Mouse (Mus musculus) naive thymus-derived CD4-positive, alpha-beta T cell, adult 2 months (primary cell): Measurements from ENCODE around the gene Dusp10.

ENCODE experiments used
- DNase-seq: peaks from one replicate; pipeline ENCODE4 v3.0.0-alpha.2; 2011; ENCODE audit warnings: low read depth

The Dusp10 gene

GRCm38 (mm10) chr1:184030070-184030802 is 17.1 kb downstream of the Dusp10 start:
- DNase-seq = no peak

GRCm38 (mm10) chr1:184032682-184033389 is 19.7 kb downstream of the Dusp10 start:
- peak; percentile 54 for DNase-seq

GRCm38 (mm10) chr1:184033390-184034010 is 20.4 kb downstream of the Dusp10 start:
- peak; percentile 86 for DNase-seq

- DNase-seq = peak; percentile 99
Measured at GRCm38 (mm10) chr1:184034011-184034557, 21.0 kb downstream of the Dusp10 start, which contains the start of gene 1700056E22Rik. 1700056E22Rik (minus strand) TSS chr1:184034301.

DNA sequence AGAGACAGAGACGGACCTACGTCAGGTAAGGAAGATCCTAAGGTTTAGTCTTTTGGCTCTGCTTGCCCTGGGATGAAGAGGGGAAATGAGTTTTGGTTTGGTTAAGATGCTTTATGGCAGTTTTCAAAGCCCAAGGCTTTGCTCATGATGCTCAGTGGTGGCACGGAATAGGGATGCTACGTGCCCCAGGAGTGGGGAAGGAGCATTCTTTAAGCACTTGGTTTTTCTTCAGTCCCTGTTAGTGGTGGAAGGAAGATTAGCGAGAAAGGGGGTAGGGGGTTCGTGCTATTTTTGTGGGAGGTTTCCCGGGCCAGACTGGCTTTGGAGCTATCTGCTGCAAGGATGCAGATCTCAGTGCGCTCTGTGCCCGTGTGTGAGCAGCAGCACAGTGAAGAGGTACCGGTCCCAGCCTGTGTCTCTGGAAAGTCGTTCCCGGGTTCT is 21.7 kb downstream of the Dusp10 start:
- DNase-seq = peak; percentile 76

GRCm38 (mm10) chr1:184035346-184035903 is 22.3 kb downstream of the Dusp10 start:
- DNase-seq = peak; percentile 55

DNA sequence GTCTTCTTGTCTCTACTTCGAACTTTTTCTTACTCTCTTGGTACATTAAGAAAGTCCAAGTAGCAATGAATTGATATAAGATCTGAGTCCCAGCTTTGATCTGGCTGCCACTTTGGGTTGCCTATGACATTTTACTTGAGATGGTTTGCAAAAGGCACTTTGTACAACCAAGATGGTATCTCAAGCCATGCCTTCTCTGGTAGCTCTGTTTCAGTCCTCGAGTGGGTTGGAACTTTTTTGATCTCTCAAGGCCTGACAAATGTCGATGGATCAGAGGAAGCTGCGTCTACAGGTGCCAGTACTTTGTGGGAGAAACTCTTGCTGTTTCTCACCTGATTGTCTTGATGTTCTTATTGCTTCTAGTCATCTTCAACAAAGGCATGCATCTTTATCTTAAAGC is 24.7 kb downstream of the Dusp10 start:
- DNase-seq = peak; percentile 63

GRCm38 (mm10) chr1:184039301-184039700 is 26.2 kb downstream of the Dusp10 start:
- DNase-seq = no peak

- no peak for DNase-seq
Measured at GRCm38 (mm10) chr1:184040181-184040580, 27.1 kb downstream of the Dusp10 start.

- no peak for DNase-seq
Measured at GRCm38 (mm10) chr1:184040906-184041305, 27.8 kb downstream of the Dusp10 start.

DNA sequence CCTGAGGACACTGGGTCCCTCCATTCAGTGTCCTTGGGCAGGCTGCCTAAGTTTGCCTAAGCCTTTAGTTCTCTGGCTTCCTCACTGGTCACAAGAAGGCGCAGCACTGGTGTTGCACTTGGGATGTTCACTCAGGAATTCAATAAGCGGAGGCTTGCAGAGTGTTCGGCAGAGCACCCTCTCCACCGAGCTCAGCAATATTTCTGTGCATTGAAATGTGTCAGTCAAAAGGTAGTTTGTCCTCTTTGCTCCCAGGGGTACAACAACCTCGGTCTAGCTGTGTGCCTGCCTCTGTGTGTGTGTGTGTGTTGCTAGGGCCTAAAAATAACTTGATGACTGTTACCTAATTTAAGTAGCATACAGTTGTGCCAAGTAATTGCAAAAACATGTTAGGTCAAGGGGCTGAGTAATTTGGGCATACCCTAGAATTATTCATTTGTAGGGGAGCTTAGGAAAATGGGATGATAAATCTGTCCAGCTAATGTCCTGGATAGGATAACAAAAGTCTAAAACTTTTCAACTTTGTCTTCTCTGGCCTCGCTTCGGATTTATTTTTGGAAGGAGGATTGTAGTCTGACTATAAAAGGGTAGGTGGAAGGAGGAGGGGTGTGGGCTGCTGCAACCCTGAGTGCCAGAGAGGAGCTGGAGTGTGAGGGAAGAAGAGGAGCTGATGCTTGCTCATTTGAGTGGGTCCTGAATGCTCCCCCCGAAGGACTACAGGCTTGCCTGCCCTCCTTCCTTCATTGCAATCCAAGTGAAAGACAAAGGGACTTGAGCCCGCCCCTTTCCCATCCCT is 28.9 kb downstream of the Dusp10 start:
- DNase-seq = no peak

DNA sequence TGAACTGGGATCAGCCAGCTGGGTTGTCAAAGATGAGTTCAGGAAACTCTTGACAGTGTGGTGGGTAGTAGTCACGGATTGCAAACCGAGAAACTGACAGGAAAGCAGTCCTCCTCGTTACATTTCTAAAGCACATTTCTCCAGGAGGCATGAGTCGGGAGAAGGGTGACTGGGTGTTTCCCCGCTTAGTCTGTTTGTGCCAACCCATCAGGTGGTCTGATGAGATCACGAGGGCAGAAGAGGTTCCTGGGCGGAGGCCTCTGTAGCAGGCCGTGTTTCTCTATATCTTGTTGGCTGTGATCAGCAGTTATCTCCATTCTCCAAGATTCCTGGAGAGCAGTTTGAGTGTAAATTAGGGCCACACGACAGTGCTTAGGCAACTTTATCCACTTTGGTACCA is 29.6 kb downstream of the Dusp10 start:
- DNase-seq = peak; percentile 53

DNA sequence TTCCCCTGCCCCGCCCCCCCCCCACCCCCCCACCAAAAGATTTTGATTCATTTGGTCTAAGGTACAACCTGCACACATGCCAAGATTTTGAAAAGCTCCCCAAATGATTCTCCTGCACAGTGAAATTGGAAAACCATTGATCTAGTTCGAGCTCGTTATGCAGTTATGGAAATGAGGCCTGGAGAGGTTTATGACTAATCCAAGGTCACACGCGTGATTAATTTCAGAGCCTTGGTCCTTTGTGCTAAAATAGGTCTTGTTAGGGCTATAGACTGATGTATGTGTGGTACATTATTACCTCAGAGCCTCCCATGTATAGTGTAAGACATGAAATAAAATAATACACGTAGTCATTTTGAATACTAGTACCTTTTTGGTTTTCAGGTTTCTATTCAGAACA is 30.3 kb downstream of the Dusp10 start:
- no peak for DNase-seq

- peak; percentile 32 for DNase-seq
Measured at GRCm38 (mm10) chr1:184046070-184046677, 33.1 kb downstream of the Dusp10 start.

DNA sequence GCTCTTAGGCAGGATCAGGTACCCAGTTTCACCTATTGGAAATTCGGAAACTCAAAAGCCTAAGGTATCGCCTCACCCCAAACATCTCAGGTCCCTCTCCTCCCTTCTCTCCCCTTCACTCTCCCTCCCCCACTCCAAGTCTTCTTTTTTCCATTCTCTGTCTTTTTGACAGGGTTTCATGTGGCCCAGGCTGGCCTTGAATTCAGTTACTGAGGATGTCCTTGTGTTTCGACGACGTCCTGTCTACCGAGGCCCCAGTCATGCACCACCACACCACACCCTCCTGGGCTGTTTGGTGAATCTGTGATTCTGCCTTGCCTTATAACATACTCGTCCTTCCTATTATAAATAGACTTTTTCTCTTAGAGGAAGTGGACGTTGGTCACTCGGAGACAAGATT is 34.7 kb downstream of the Dusp10 start:
- peak; percentile 52 for DNase-seq

GRCm38 (mm10) chr1:184048675-184049418 is 35.7 kb downstream of the Dusp10 start:
- DNase-seq = peak; percentile 72

DNA sequence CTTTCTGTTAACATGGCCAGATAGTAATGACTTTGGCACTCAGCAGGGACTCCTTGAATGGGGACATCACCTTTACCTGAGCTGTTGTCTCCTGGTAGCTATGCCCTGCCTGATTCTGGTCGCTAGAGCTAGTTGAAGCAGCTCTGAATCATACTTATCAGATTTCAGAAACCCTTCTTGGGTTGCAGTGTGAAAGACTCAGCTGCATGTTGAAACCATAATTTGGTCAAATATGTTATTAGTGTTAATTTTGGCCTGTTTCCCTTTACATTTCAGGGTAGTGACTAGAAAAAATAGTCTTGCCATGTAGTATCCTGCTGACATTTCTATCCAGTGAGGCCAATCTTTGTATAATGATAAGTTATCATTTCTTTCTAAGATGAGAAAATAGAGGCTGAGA is 38.2 kb downstream of the Dusp10 start:
- peak; percentile 15 for DNase-seq

GRCm38 (mm10) chr1:184051824-184052223 is 38.7 kb downstream of the Dusp10 start:
- DNase-seq = peak; percentile 15

DNA sequence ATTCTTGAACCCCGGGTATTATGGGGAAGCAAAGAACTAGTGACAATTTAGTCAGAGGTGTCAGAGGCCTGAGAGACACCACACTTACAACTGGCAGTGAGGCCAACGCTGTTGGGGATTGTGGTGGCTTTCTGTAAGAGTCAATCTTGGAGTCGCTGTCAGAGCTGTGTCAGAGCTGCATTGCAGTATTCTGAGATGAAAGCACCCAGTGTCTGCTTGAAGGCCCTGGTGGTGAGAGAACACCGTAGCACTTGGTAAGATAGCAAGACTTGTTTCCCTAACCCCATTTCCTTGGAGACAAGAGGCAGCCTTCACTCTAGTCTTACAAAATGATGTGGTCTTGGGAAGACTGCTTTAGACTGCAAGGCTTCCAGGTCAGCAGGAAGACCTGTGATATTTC is 39.2 kb downstream of the Dusp10 start:
- peak; percentile 66 for DNase-seq

DNA sequence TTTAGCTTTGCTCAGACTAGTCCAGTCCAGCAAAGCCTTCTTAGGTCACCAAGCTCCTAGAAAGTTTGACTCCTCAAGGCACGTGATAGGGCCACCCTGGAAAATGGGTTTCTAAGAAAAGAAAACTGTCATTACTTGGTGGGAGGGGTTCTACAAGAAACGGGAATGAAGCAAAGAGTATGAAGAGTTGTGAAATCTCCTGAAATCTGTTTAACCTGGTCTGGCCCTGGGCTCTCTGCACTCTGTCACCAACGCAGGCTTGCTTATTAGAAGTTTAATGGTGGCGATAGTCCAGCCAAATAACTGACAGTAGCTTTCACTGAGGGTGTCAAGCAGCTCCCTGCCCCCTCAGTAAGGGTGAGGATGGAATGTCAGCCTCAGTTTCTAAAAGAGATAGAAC is 40.0 kb downstream of the Dusp10 start:
- DNase-seq = no peak
